Mouse (Mus musculus) neural tube, embryonic 13.5 days (tissue): ENCODE results near the gene Gm42715. TPM values are rescaled to one million over a fixed set of nuclear protein-coding genes. Genes with fewer than 3 reads are reported as not detected.

ENCODE experiments used
- ATAC-seq: fragments of 200-750 bp; cut with Nextera tagmentation; 2 replicates; pipeline ENCODE4 v1.8.0; 2017; ENCODE audit warnings: low read depth, mild to moderate bottlenecking, moderate TSS enrichment, moderate library complexity
- H3K27ac ChIP-seq: fragments of 300-500 bp; sonication (generic); replicated peaks from 2 replicates; pipeline ENCODE4 v1.5.1; 2015; ENCODE audit warnings: moderate library complexity, mild to moderate bottlenecking, inconsistent platforms
- H3K27me3 ChIP-seq: fragments of 300-500 bp; sonication (generic); 2 replicates; pipeline ENCODE4 v1.6.1; 2015; ENCODE audit warnings: mild to moderate bottlenecking, inconsistent platforms
- H3K36me3 ChIP-seq: fragments of 300-500 bp; sonication (generic); 2 replicates; pipeline ENCODE4 v1.6.1; 2015; ENCODE audit warnings: mild to moderate bottlenecking, inconsistent platforms
- H3K4me1 ChIP-seq: fragments of 300-500 bp; sonication (generic); replicated peaks from 2 replicates; pipeline ENCODE4 v1.6.1; 2015; ENCODE audit warnings: inconsistent platforms
- H3K4me2 ChIP-seq: fragments of 300-500 bp; sonication (generic); 2 replicates; pipeline ENCODE4 v1.6.1; 2015; ENCODE audit warnings: inconsistent platforms, mild to moderate bottlenecking, moderate library complexity
- H3K4me3 ChIP-seq: fragments of 300-500 bp; sonication (generic); 2 replicates; pipeline ENCODE4 v1.5.1; 2015; ENCODE audit warnings: mild to moderate bottlenecking, inconsistent platforms
- H3K9ac ChIP-seq: fragments of 300-500 bp; sonication (generic); 2 replicates; pipeline ENCODE4 v1.6.1; 2015; ENCODE audit warnings: moderate library complexity, mild to moderate bottlenecking, inconsistent platforms
- H3K9me3 ChIP-seq: fragments of 300-500 bp; sonication (generic); 2 replicates; pipeline ENCODE4 v1.6.1; 2016; ENCODE audit warnings: inconsistent platforms
- WGBS: fragments of 180-500 bp; shearing (Covaris S2); methylation state at CpG from one replicate; pipeline ENCODE4 v1.1.7; 2015; 5-methylcytosine and 5-hydroxymethylcytosine counted together
- polyA plus RNA-seq: library from polyadenylated mRNA; unstranded; fragments of >200 nt; fragmentation: Nextera tagmentation; extraction: Ambion mirVana; gene quantifications from 2 replicates; pipeline ENCODE4 v1.2.1, GENCODE M21; 2015

Gm42715 gene
- polyA plus RNA-seq, 1 experiment from 2014 or later, result 16.6 TPM

- no peak for ATAC-seq
- no peaks in the 10 kb centered on the region for H3K4me1 ChIP-seq
- no peaks in the 10 kb centered on the region for H3K9me3 ChIP-seq
- no peak overlapping the region for H3K4me3 ChIP-seq
- H3K27ac ChIP-seq, result no peak overlapping the region
- H3K4me2 ChIP-seq, result no peak overlapping the region
- no peaks in the 10 kb centered on the region for H3K27me3 ChIP-seq
- WGBS, result 80% methylated on average over 6 of the region's 6 CpGs
- H3K9ac ChIP-seq, result no peak overlapping the region
- H3K36me3 ChIP-seq, result peaks cover 70% of the 10 kb centered on the region
Observed at GRCm38 (mm10) chr7:127564381-127565150, 45.2 kb downstream of the Gm42715 start.

- Histone ChIP-seq H3K4me2 (peak within 1 kb of the TSS; percentile 98), H3K27ac (peak within 1 kb of the TSS; percentile 81), H3K9ac (peak within 1 kb of the TSS; percentile 92), H3K27me3 (no peaks in the 10 kb centered on the region), H3K36me3 (peaks cover 19% of the 10 kb centered on the region), H3K9me3 (no peaks in the 10 kb centered on the region), H3K4me3 (peak within 1 kb of the TSS; percentile 82), H3K4me1 (peaks cover 29% of the 10 kb centered on the region)
- ATAC-seq, result peak; percentile 98
- WGBS, result under 1% methylated on average over 17 of the region's 17 CpGs
Observed at GRCm38 (mm10) chr7:127572895-127573471, 53.6 kb downstream of the Gm42715 start, which contains the start of gene Phkg2. Phkg2 (plus strand) TSS chr7:127573340.

DNA sequence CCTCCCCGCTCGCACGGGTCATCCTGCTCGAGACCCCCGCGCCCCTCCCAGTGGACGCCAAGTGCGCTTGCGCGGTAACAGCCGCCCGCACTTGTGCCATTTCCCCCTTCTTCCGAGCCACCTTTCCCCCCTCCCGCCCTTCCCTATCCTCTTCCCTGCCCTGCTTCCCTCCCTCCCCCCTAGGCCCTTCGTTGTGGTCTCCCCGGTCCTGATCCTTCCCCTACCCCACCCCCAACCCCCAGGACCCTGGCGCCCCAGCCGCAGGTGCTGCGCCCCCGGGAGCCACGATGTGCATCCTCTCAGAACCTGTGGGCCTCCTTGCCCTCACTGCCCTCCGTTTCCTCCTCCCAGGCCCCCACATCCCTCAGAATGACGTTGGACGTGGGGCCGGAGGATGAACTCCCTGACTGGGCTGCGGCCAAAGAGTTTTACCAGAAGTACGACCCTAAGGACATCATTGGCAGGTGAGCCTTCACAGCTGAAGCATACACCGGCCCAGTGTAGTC is 54.2 kb downstream of the Gm42715 start:
- peak; percentile 84 for ATAC-seq
- 1% methylated on average over 24 of the region's 28 CpGs for WGBS
- H3K36me3 ChIP-seq, result peaks cover 25% of the 10 kb centered on the region
- peaks cover 29% of the 10 kb centered on the region for H3K4me1 ChIP-seq
- H3K4me2 ChIP-seq, result peak overlapping the region; percentile 98
- no peaks in the 10 kb centered on the region for H3K9me3 ChIP-seq
- H3K9ac ChIP-seq, result peak overlapping the region; percentile 92
- peak overlapping the region; percentile 80 for H3K27ac ChIP-seq
- H3K4me3 ChIP-seq, result peak overlapping the region; percentile 82
- no peaks in the 10 kb centered on the region for H3K27me3 ChIP-seq

GRCm38 (mm10) chr7:127574115-127574514 is 54.7 kb downstream of the Gm42715 start:
- Histone ChIP-seq H3K36me3 (peaks cover 23% of the 10 kb centered on the region), H3K4me2 (peak overlapping the region; percentile 98), H3K9ac (peak overlapping the region; percentile 92), H3K4me3 (peak overlapping the region; percentile 82), H3K9me3 (no peaks in the 10 kb centered on the region), H3K27me3 (no peaks in the 10 kb centered on the region), H3K4me1 (peaks cover 29% of the 10 kb centered on the region), H3K27ac (peak overlapping the region; percentile 80)
- 21% methylated on average over 7 of the region's 7 CpGs for WGBS
- ATAC-seq, result no peak

DNA sequence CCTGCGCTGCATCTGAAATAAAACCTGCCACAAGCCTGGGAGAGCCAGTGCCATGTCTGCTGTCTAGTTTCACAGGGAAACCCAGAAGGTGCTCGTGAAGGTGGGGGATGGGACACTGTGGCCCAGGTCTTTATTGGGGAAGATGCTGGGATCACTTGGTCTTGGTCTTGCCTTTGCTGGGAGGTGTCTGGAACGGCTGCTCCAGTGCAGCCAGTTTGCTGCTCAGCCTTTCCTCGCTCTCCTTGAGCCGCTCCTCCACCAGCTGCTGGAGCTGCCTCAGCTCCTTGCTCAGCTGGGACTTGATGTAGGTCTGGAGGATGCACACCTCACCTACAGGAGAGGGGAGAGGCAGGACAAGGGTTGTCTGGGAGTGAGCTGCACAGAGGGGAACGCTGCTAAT is 63.9 kb downstream of the Gm42715 start:
- Histone ChIP-seq H3K36me3 (peaks cover 67% of the 10 kb centered on the region), H3K27me3 (no peaks in the 10 kb centered on the region), H3K4me2 (no peak overlapping the region), H3K9me3 (no peaks in the 10 kb centered on the region), H3K4me3 (no peak overlapping the region), H3K4me1 (peaks cover 13% of the 10 kb centered on the region), H3K27ac (no peak overlapping the region), H3K9ac (no peak overlapping the region)
- WGBS, result 94% methylated on average over 6 of the region's 6 CpGs
- no peak for ATAC-seq

DNA sequence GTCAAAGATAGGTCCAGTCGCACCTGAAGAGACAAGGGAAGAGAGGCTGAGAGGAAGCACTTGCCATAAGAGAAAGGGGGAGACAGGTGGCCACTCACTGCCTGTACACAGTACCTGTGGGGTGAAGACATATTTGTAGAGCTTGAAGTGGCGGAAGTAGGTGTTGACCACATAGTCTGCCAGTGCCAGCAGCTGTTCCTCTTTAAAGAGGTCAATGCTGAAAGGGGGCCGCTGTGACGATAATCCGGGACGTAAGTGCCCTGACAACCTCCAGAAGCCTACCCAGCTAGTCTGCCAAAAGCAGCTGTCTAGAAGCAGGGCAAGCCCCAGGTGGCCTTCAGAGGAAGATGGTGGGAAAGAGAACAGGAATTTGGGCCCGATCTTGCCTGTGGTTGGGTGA is 65.6 kb downstream of the Gm42715 start:
- Histone ChIP-seq H3K4me3 (no peak overlapping the region), H3K36me3 (peaks cover 58% of the 10 kb centered on the region), H3K9me3 (no peaks in the 10 kb centered on the region), H3K27ac (no peak overlapping the region), H3K4me2 (no peak overlapping the region), H3K9ac (no peak overlapping the region), H3K27me3 (no peaks in the 10 kb centered on the region), H3K4me1 (peaks cover 24% of the 10 kb centered on the region)
- WGBS, result 84% methylated on average over 7 of the region's 7 CpGs
- ATAC-seq, result no peak

DNA sequence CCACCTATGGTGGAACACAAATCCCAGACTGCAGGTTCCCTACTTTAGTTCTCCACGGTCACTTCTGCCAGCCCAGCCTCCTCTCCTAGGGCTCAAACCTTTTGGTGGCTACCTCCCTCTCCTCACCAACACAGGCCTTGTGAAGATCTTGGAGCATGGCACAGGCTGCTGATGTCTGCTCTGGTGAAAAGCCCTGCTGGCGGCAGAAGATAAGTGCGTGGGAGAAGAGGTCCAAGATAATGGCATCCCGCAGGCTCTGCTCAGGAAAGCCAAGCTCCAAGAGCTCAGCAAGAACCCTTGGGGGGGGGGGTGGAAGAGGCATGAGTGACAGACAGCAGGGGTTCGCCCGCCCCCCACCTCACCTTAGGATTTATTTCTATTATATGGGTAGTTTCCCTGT is 66.8 kb downstream of the Gm42715 start:
- Histone ChIP-seq H3K9ac (no peak overlapping the region), H3K36me3 (peaks cover 57% of the 10 kb centered on the region), H3K4me3 (no peak overlapping the region), H3K27ac (no peak overlapping the region), H3K4me1 (peaks cover 24% of the 10 kb centered on the region), H3K4me2 (no peak overlapping the region), H3K9me3 (no peaks in the 10 kb centered on the region), H3K27me3 (no peaks in the 10 kb centered on the region)
- no peak for ATAC-seq
- WGBS, result 97% methylated on average over 6 of the region's 6 CpGs

- Histone ChIP-seq H3K27me3 (no peaks in the 10 kb centered on the region), H3K4me3 (peak overlapping the region; percentile 92), H3K36me3 (peaks cover 57% of the 10 kb centered on the region), H3K27ac (no peak overlapping the region), H3K4me1 (peaks cover 24% of the 10 kb centered on the region), H3K9me3 (no peaks in the 10 kb centered on the region), H3K4me2 (peak overlapping the region; percentile 80), H3K9ac (peak overlapping the region; percentile 67)
- ATAC-seq, result no peak
- 68% methylated on average over 5 of the region's 5 CpGs for WGBS
Observed at GRCm38 (mm10) chr7:127587196-127587595, 67.8 kb downstream of the Gm42715 start.

- H3K27ac ChIP-seq, result peak within 1 kb of the TSS; percentile 84
- peak within 1 kb of the TSS; percentile 87 for H3K9ac ChIP-seq
- H3K9me3 ChIP-seq, result no peaks in the 10 kb centered on the region
- H3K4me2 ChIP-seq, result peak within 1 kb of the TSS; percentile 80
- ATAC-seq, result peak; percentile 98
- peaks cover 24% of the 10 kb centered on the region for H3K4me1 ChIP-seq
- under 1% methylated on average over 50 of the region's 50 CpGs for WGBS
- H3K4me3 ChIP-seq, result peak within 1 kb of the TSS; percentile 92
- H3K27me3 ChIP-seq, result no peaks in the 10 kb centered on the region
- peaks cover 57% of the 10 kb centered on the region for H3K36me3 ChIP-seq
Observed at GRCm38 (mm10) chr7:127588011-127588871, 68.9 kb downstream of the Gm42715 start, which contains the start of the genes Ccdc189 and Rnf40. Ccdc189 (minus strand) TSS chr7:127588595. Rnf40 (plus strand) TSS chr7:127588767.

GRCm38 (mm10) chr7:127588901-127589300 is 69.5 kb downstream of the Gm42715 start:
- Histone ChIP-seq H3K36me3 (peaks cover 57% of the 10 kb centered on the region), H3K27ac (peak overlapping the region; percentile 84), H3K4me3 (peak overlapping the region; percentile 92), H3K4me1 (peaks cover 24% of the 10 kb centered on the region), H3K9ac (peak overlapping the region; percentile 87), H3K9me3 (no peaks in the 10 kb centered on the region), H3K27me3 (no peaks in the 10 kb centered on the region), H3K4me2 (peak overlapping the region; percentile 80)
- WGBS, result 6% methylated on average over 29 of the region's 29 CpGs
- no peak for ATAC-seq

- Histone ChIP-seq H3K9ac (peak overlapping the region; percentile 87), H3K4me2 (peak overlapping the region; percentile 80), H3K4me1 (peaks cover 24% of the 10 kb centered on the region), H3K4me3 (peak overlapping the region; percentile 92), H3K9me3 (no peaks in the 10 kb centered on the region), H3K27ac (no peak overlapping the region), H3K27me3 (no peaks in the 10 kb centered on the region), H3K36me3 (peaks cover 57% of the 10 kb centered on the region)
- 94% methylated on average over 9 of the region's 9 CpGs for WGBS
- ATAC-seq, result no peak
Observed at GRCm38 (mm10) chr7:127589637-127590036, 70.3 kb downstream of the Gm42715 start.
